Mouse (Mus musculus): Measurements from ENCODE around the gene Tor4a.

Tor4a gene

GRCm38 (mm10) chr2:25196172-25196954 is at the start of gene Tor4a:
TSS of gene Tor4a (minus strand) at chr2:25196886.
- peak; percentile 71 to 73 for DNase-seq (ENCODE audit: low spot score in 2 of 2)

GRCm38 (mm10) chr2:25244144-25244543 is 47.5 kb upstream of the Tor4a start:
- no peak for DNase-seq (ENCODE audit: low spot score in 2 of 2)

DNA sequence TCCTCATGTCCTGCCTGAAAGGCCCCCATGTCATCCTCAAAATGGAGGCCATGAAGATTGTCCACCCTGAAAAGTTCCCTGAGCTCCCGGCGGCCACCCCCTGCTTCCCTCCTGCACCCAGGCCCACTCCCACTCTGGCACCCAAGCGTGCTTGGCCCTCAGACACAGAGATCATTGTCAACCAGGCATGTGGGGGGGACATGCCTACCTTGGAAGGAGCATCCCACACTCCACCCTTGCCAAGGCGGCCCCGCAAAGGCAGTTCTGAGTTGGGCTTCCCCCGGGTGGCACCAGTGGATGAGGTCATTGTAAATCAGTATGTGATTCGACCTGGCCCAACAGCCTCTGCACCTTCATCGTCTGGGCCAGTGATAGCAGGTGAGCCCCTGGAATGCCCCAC is 46.7 kb upstream of the Tor4a start:
- no peak for DNase-seq (ENCODE audit: low spot score in 2 of 2)

DNA sequence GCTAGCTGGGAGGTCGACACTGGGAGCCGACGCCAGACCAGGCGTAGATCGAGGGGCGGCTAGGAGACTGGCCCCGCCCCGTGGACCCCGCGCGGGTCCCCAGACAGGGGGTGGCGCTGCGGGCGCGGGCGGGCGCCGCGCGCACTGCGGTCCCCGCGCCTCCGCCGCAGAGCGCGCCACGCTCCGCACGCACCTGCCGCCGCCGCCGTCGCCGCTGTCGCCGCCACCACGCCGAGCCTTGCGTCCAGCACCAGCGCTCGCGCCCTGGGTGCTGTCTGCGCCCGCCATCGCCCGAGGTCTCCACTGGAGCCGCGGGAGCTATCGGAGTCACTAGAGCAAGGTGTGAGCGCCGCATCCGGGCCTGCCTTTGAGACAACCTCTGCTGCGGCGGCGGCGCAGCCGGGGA is 45.4 kb upstream of the Tor4a start, which contains the start of the genes Rnf208 and Cysrt1:
Gene Rnf208 (plus strand): TSS at position 155 of the 406 bp plus-strand sequence.
Gene Cysrt1 (minus strand): TSS at position 352 of the 406 bp plus-strand sequence.
- DNase-seq (ENCODE audit: low spot score in 2 of 2): peak in 1 of 2 experiments; percentile 35

- no peak for DNase-seq (ENCODE audit: low spot score in 2 of 2)
These were observed 44.7 kb upstream of the Tor4a start for GRCm38 (mm10) chr2:25241438-25241775.

DNA sequence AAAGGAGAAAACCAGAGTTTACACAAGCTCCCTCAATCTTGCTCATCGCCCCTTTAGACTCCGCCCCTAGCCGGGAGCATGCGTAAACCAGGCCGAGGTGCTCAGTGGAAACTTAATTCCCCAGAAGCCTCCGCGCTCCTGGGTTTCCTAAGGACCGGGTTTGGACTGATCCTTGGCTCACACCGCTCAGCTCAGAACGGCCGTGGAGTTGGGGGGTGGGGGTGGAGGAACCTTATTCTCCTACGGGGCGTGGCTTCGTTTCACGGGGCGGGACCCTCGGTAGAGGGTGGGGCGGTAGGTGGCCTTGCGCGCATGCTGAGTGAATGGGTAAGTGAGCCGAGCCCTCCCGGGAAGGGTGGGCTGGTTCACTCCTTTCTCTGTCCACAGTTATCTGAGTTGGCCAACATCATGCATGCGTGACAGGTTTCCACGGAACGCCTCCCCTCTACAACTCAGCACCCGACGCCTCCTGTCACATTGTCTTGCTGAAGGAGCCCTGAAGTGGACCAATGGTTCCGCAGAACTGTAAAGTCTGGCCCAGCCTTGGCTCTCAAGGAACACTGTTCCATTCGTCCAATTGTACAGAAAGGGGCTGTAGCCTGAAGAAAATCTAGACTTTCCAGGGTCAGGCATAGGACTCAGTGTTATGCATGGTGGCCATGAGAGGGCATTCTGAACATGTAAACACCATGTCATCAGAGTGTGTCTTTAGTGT is 44.2 kb upstream of the Tor4a start:
- DNase-seq (ENCODE audit: low spot score in 2 of 2): no peak

GRCm38 (mm10) chr2:25240310-25240709 is 43.6 kb upstream of the Tor4a start:
- DNase-seq (ENCODE audit: low spot score in 2 of 2): no peak

- no peak for DNase-seq (ENCODE audit: low spot score in 2 of 2)
These were observed 43.1 kb upstream of the Tor4a start for GRCm38 (mm10) chr2:25239766-25240165.

- DNase-seq (ENCODE audit: low spot score in 2 of 2): no peak
These were observed 41.4 kb upstream of the Tor4a start for GRCm38 (mm10) chr2:25238106-25238505.

DNA sequence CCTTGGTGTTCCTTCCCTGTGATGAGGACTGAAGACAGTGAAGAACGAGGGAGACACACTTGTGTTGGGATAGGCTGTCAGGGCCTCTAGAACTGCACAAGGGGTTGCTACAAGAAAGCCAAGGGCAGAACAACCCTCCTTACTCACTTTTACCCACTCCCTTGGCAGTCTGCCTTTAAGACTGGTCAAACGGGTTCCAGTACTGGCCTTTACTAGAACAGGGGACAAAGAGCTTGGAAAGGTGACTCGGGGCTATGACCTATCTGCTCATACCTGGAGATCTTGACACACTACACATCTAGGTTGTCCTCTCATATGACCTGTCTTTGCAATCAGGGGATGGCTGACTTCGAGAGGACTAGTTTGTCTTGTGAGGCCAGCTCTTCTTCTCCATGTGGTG is 40.8 kb upstream of the Tor4a start:
- DNase-seq (ENCODE audit: low spot score in 2 of 2): no peak

GRCm38 (mm10) chr2:25236614-25237013 is 39.9 kb upstream of the Tor4a start, which contains the start of gene Rnf224:
TSS of gene Rnf224 (minus strand) at chr2:25236787.
- DNase-seq (ENCODE audit: low spot score in 2 of 2): no peak

GRCm38 (mm10) chr2:25234551-25235220 is 38.0 kb upstream of the Tor4a start:
- no peak for DNase-seq (ENCODE audit: low spot score in 2 of 2)

- no peak for DNase-seq (ENCODE audit: low spot score in 2 of 2)
These were observed 37.4 kb upstream of the Tor4a start, which contains the start of gene Slc34a3 for GRCm38 (mm10) chr2:25234050-25234449. TSS of gene Slc34a3 (minus strand) at chr2:25234364.

DNA sequence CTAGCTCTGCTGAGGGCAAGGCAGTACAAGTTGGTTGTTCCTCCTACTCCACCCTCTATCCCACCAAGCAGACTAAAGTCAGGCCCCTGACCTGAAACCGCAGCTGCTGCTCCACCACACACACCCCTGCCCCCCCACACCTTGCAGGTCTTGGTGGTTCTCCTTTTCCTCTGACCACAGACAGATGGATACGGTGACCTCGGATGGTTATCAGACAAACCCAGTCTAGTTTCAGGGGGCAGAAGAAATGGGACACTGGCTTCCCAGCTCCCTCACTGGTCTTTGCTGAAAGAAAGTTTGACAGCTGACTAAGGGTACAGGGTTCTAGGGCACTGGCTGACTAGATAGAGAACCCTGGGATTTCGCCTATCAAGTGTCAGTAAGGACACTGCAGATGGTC is 36.7 kb upstream of the Tor4a start:
- DNase-seq (ENCODE audit: low spot score in 2 of 2): no peak

GRCm38 (mm10) chr2:25231038-25231437 is 34.4 kb upstream of the Tor4a start:
- no peak for DNase-seq (ENCODE audit: low spot score in 2 of 2)

- no peak for DNase-seq (ENCODE audit: low spot score in 2 of 2)
These were observed 33.9 kb upstream of the Tor4a start for GRCm38 (mm10) chr2:25230581-25230980.

DNA sequence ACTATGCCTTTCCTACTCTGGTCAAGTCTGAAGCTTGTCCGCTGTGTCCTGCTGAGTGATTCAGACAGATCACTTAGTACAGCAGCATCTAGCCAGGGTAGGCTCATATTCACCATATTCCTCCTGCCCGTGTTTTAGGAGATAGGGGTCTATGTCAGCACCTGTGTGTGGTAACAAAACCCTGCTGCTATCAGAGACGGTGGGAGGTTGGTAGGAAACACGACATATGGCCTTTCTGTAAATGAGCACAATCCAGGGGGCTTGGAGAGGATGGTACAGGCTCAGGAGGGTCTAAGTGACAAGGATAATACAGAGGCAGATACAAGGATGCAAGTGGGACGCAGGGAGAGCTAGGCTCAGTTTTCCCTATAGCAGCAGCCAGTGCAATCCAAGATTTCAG is 32.9 kb upstream of the Tor4a start:
- DNase-seq (ENCODE audit: low spot score in 2 of 2): no peak

DNA sequence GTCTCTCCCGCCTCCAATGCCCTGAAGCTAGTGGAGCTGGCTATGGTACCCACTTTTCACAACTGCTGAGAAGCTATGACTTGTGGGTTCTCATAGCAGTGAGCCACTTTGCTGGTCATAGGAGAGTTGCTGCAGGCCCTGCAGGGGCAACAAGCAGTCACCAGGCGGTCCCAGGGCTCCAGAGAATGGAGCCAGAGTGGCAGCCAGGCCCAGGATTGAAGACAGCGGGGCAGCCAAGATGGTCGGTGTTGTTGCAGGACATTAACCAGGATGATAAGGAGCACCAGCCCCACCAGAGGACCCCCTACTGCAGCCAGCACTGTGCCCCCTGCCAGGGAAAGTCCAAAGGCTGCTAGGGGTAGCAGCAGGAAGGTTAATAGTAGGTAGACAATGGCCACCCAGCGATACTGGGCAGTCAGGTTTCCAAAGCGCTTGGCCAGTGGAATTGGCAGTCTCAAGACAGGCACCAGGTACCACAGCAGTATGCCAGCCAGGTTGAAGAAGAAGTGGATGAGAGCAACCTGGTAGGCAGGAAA is 32.4 kb upstream of the Tor4a start:
- peak in 1 of 2 experiments; percentile 12 for DNase-seq (ENCODE audit: low spot score in 2 of 2)

DNA sequence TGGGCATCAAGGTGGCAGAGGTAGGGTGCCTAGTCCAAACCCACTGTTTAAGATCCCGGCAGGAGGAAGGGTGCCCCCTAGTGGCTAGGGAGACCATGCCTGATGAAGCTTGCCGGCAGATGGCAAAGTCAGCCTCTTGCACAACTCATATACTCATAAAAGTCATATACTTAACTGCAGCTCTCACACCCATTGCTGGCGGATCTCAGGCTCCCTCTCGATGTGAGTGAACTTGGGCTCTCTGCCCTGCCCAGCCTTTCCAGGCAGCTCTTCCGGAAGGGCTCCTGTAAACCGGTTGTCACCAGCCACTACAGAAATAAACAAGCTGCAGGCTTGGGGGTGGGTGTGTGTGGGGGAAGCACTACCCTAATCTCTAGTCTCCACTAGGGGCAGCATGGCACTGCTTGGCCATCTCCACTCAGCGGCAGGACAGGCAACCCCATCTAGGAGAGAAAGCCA is 31.8 kb upstream of the Tor4a start:
- peak; percentile 78 to 93 for DNase-seq (ENCODE audit: low spot score in 2 of 2)

DNA sequence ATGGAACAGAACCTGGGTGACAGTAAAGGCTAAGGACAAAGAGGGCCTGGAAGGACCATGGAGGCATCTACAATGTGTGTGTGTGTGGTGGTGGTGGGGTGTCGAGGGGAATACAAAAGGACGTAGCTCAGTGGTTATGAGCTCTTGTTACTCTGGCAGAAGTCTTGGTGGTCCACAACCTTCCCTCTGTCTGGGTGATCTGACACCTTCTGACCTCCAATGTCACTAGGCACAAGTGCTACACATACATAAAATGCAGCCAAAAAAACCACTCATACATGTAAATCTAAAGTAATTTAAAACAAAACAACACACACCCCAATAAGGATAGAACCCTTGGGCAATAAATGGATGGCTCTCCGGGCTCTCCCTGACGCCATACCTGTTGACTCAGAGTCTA is 30.7 kb upstream of the Tor4a start:
- DNase-seq (ENCODE audit: low spot score in 2 of 2): no peak

DNA sequence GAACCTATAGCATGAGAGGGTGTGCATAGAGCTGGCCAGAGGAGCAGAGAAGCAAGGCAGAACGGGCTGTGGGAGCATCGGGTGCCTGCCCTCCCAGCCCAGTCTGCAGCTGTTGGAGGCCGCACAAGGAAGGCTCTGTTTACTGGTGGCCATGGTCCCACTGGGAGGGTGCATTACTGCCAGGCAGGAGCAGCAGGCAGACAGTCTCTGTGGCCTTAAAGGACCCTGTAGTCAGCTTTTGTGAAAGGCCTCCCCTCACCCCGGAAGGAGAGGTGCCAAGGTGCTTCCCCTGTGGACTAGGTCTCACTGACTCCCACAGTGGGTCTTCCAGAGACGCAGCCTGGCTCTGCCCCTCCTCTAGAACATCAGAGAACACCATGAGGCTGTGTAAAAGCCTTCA is 30.2 kb upstream of the Tor4a start:
- no peak for DNase-seq (ENCODE audit: low spot score in 2 of 2)

GRCm38 (mm10) chr2:25225811-25226379 is 29.2 kb upstream of the Tor4a start:
- no peak for DNase-seq (ENCODE audit: low spot score in 2 of 2)
